Mouse (Mus musculus): ENCODE data around the gene C8b. TPM values are rescaled to one million over a fixed set of nuclear protein-coding genes. Genes with fewer than 3 reads are reported as not detected.

C8b gene
- polyA plus RNA-seq, 1 experiment from 2014 or later: not detected

DNA sequence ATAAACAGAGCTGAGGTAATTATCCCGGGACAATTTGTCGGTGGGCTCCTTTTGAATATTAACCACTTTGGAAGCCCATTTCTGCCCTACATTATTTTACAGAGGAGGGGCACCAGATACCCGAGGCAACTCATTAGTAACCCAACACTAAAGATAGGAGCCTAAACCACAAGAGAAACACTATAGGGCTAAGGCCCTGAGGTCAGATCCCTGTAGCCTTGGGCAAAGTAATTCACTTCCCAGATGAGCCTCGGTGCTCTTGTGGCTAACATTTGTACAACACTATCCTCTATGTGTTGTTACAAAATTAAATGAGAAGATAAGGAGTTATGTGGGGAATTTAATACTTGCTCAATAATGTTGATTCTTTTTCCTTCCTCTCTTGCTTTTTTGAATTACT is 77.4 kb downstream of the C8b start:
- WGBS: 62% methylated on average over 4 of the region's 4 CpGs
- H3K4me2 ChIP-seq (ENCODE audit: low read depth, severe bottlenecking): no peak overlapping the region
- no peak for ATAC-seq (ENCODE audit: insufficient number of reproducible peaks, low FRiP score, low TSS enrichment, low read depth)
- no peak for DNase-seq (ENCODE audit: low spot score)
- no peak overlapping the region for H3K4me3 ChIP-seq (ENCODE audit: low read depth, low read length)
- H3K36me3 ChIP-seq (ENCODE audit: control insufficient read depth, insufficient read depth, low read length): no peaks in the 10 kb centered on the region
- H3K27ac ChIP-seq (replicated peaks; ENCODE audit: low read depth, low read length): no peak overlapping the region
- H3K9me3 ChIP-seq (ENCODE audit: control insufficient read depth, low read length): no peaks in the 10 kb centered on the region
- H3K27me3 ChIP-seq (ENCODE audit: control insufficient read depth, insufficient read depth, low read length): no peaks in the 10 kb centered on the region
- H3K9ac ChIP-seq (ENCODE audit: low read length): no peak overlapping the region
- no peaks in the 10 kb centered on the region for H3K4me1 ChIP-seq (ENCODE audit: control insufficient read depth, insufficient read depth, low read length)

Other genes with a start within 250 kb of the C8b start
- not detected in 2 replicates for gene Gm17662, start 91.0 kb downstream of the C8b start, polyA plus RNA-seq (2014; fragmentation: Nextera tagmentation; extraction: Ambion mirVana)
- gene C8a, start 110.1 kb downstream of the C8b start, polyA plus RNA-seq (2014; fragmentation: Nextera tagmentation; extraction: Ambion mirVana): not detected in 2 replicates
- gene Fyb2, start 147.1 kb downstream of the C8b start, polyA plus RNA-seq (2014; fragmentation: Nextera tagmentation; extraction: Ambion mirVana): 0.08 TPM in 1 of 2 replicates, not detected in the other